Mouse (Mus musculus) G1E (cell line): Measurements from ENCODE around the gene Ptprcap. TPM values are rescaled to one million over a fixed set of nuclear protein-coding genes. Genes with fewer than 3 reads are reported as not detected.

Source experiments
- ATAC-seq: 2 replicates; pipeline ENCODE4 v1.8.0; 2016; ENCODE audit warnings: mild to moderate bottlenecking; ENCODE audit not compliant: insufficient number of reproducible peaks, poor library complexity, low FRiP score, severe bottlenecking; ENCODE audit errors: extremely low read depth
- DNase-seq: peaks from one replicate; pipeline ENCODE4 v3.0.0; 2012; ENCODE audit warnings: low spot score
- H3K27me3 ChIP-seq: 2 replicates; pipeline ENCODE4 v1.6.1; 2012; ENCODE audit warnings: mild to moderate bottlenecking, low read length, inconsistent platforms; ENCODE audit not compliant: insufficient read depth
- H3K36me3 ChIP-seq: replicated peaks from 2 replicates; pipeline ENCODE3; 2012; ENCODE audit warnings: mild to moderate bottlenecking, inconsistent platforms
- H3K4me1 ChIP-seq: 2 replicates; pipeline ENCODE4 v1.6.1; 2012; ENCODE audit warnings: low read depth, low read length, inconsistent platforms, mixed read lengths; ENCODE audit not compliant: insufficient read depth
- H3K4me3 ChIP-seq: 2 replicates; pipeline ENCODE4 v1.5.1; 2012; ENCODE audit warnings: low read depth, mild to moderate bottlenecking, inconsistent platforms, low read length, moderate library complexity, mixed read lengths
- H3K9me3 ChIP-seq: replicated peaks from 2 replicates; pipeline ENCODE4 v1.6.1; 2012; ENCODE audit warnings: inconsistent platforms
- CTCF ChIP-seq: IDR thresholded peaks from 2 replicates; pipeline ENCODE4 v1.5.1; 2012; ENCODE audit warnings: low read depth, low read length, inconsistent platforms, mixed read lengths
- GATA1 ChIP-seq: IDR thresholded peaks from 2 replicates; pipeline ENCODE4 v1.6.1; 2012; ENCODE audit warnings: borderline replicate concordance, low read length, inconsistent platforms, mixed read lengths
- GATA2 ChIP-seq: IDR thresholded peaks from 2 replicates; pipeline ENCODE4 v1.6.1; 2012; ENCODE audit warnings: low read depth, low read length, inconsistent platforms, borderline replicate concordance
- POLR2AphosphoS5 ChIP-seq: IDR thresholded peaks from 2 replicates; pipeline ENCODE4 v1.6.1; 2012; ENCODE audit warnings: low read depth, low read length, inconsistent platforms; ENCODE audit not compliant: insufficient replicate concordance
- TAL1 ChIP-seq: conservative IDR thresholded peaks from 2 replicates; pipeline ENCODE4 v1.6.1; 2012; ENCODE audit warnings: low read depth, low read length, inconsistent platforms, mixed read lengths
- polyA plus RNA-seq: library from polyadenylated mRNA; stranded (reverse); fragments of >175 nt; gene quantifications from 2 replicates; pipeline ENCODE4 v1.2.3, GENCODE M21; 2012
- total RNA-seq, 2 experiments: library from RNA; stranded (forward) in 1 of 2; stranded (reverse) in 1 of 2; fragments of 200-1000 nt in 1 of 2; fragments of >200 nt in 1 of 2; fragmentation: Nextera tagmentation in 1 of 2; gene quantifications; 2 replicates each; pipeline ENCODE4 v1.2.3; 2014 to 2017

The Ptprcap gene
- total and polyA plus RNA-seq, 3 experiments, result 34.6 to 261 (median 88.5) TPM

GRCm38 (mm10) chr19:4170723-4171392 lies 17.5 kb downstream of the Ptprcap start:
- ATAC-seq (no peak), DNase-seq (no peak)
- TF ChIP-seq GATA1, result no peak
- TF ChIP-seq TAL1, result no peak
- TF ChIP-seq GATA2, result no peak
- no peak for TF ChIP-seq POLR2AphosphoS5
- no peak for TF ChIP-seq CTCF
- Histone ChIP-seq H3K9me3 (no peaks in the 10 kb centered on the region), H3K36me3 (no peaks in the 10 kb centered on the region), H3K4me3 (no peak overlapping the region), H3K4me1 (peaks cover 38% of the 10 kb centered on the region), H3K27me3 (peaks cover 49% of the 10 kb centered on the region)

GRCm38 (mm10) chr19:4171393-4172290 lies 18.2 kb downstream of the Ptprcap start:
- peaks cover 35% of the 10 kb centered on the region for H3K4me1 ChIP-seq
- TF ChIP-seq TAL1 (no peak), POLR2AphosphoS5 (no peak), CTCF (no peak), GATA1 (no peak), GATA2 (no peak)
- no peaks in the 10 kb centered on the region for H3K9me3 ChIP-seq
- no peaks in the 10 kb centered on the region for H3K36me3 ChIP-seq
- no peak overlapping the region for H3K4me3 ChIP-seq
- ATAC-seq, result no peak
- no peak for DNase-seq
- peaks cover 53% of the 10 kb centered on the region for H3K27me3 ChIP-seq

- DNase-seq (no peak), ATAC-seq (no peak)
- H3K4me1 ChIP-seq, result peaks cover 32% of the 10 kb centered on the region
Observed at GRCm38 (mm10) chr19:4172925-4173324, 19.5 kb downstream of the Ptprcap start.

GRCm38 (mm10) chr19:4175368-4175947 lies 22.1 kb downstream of the Ptprcap start, which contains the start of gene Carns1:
TSS of gene Carns1 (minus strand) at chr19:4175479.
- Histone ChIP-seq H3K27me3 (peaks cover 70% of the 10 kb centered on the region), H3K9me3 (no peaks in the 10 kb centered on the region), H3K4me3 (no peak within 1 kb of the TSS), H3K4me1 (peaks cover 25% of the 10 kb centered on the region), H3K36me3 (no peaks in the 10 kb centered on the region)
- no peak for DNase-seq
- TF ChIP-seq TAL1 (no peak), GATA1 (no peak), GATA2 (no peak), POLR2AphosphoS5 (no peak)
- ATAC-seq, result no peak

More at GRCm38 (mm10) chr19:4172925-4173324, 19.5 kb downstream of the Ptprcap start:
- peaks cover 60% of the 10 kb centered on the region for H3K27me3 ChIP-seq
- H3K9me3 ChIP-seq, result no peaks in the 10 kb centered on the region
- no peak overlapping the region for H3K4me3 ChIP-seq
- no peaks in the 10 kb centered on the region for H3K36me3 ChIP-seq
- no peak for TF ChIP-seq GATA1
- TF ChIP-seq TAL1, result no peak
- TF ChIP-seq POLR2AphosphoS5, result no peak
- TF ChIP-seq GATA2, result no peak
- no peak for TF ChIP-seq CTCF

- ATAC-seq (no peak), DNase-seq (no peak)
- Histone ChIP-seq H3K27me3 (peaks cover 28% of the 10 kb centered on the region), H3K36me3 (peaks cover 38% of the 10 kb centered on the region), H3K9me3 (no peaks in the 10 kb centered on the region), H3K4me3 (no peak overlapping the region), H3K4me1 (peaks cover 21% of the 10 kb centered on the region)
- no peak for TF ChIP-seq GATA1
- no peak for TF ChIP-seq POLR2AphosphoS5
- no peak for TF ChIP-seq TAL1
- no peak for TF ChIP-seq GATA2
- TF ChIP-seq CTCF, result no peak
Observed at GRCm38 (mm10) chr19:4180411-4180810, 27.0 kb downstream of the Ptprcap start.
